Mouse (Mus musculus): ENCODE data around the gene Hmox2. TPM values are rescaled to one million over a fixed set of nuclear protein-coding genes. Genes with fewer than 3 reads are reported as not detected.
"Not testable (repeated sequence)": the region's sequence is repeated elsewhere in the genome, so short reads cannot be mapped to it uniquely, and the experiment has no call there.

Gene Hmox2
- 94.7 and 97.6 TPM in 2 replicates for polyA plus RNA-seq (2014; fragmentation: Nextera tagmentation; extraction: Ambion mirVana)

DNA sequence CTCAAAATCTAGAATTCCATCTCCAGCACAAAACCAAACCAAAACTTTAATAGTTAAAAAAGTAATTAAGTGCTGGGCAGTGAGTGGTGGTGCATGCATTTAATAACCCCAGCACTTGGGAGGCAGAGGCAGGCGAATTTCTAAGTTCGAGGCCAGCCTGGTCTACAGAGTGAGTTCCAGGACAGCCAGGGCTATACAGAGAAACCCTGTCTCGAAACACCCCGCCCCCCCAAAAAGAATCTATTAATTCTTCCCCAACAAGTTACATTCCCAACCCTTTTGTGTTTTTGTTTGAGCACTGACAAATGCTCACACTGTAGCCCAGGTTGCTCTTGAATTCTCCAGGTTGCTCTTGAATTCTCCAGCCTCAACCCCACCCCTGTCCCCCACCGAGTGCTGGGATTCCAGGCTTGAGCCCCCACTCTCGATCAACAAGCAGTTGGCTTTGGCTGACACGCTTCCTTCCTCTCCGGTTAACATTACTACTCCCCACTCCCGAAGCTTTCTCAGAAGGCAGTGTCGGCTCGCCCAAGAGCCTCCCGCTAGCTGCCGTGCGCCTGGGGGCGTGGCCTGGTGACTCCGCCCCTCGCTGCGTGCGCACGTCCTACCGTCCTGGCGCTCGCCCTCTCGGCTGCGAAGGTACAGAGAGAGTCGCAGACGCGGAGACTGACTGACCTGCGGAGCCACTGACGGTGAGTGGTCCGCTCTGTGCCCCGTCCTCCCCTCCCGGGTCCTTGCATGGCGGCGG, at the start of gene Hmox2:
Hmox2 (plus strand) TSS at position 582 of the 748 bp plus-strand sequence.
- ATAC-seq (replicated peaks; ENCODE audit: low FRiP score, low TSS enrichment, low read depth) (peak; percentile 96), DNase-seq (ENCODE audit: low spot score) (peak; percentile 96)
- Histone ChIP-seq H3K27ac (ENCODE audit: low read depth) (peak within 1 kb of the TSS; percentile 47), H3K9me3 (ENCODE audit: control insufficient read depth, low read length) (no peaks in the 10 kb centered on the region), H3K4me3 (ENCODE audit: low read depth, low read length) (peak within 1 kb of the TSS; percentile 93), H3K4me2 (ENCODE audit: low read length) (peak within 1 kb of the TSS; percentile 85), H3K27me3 (replicated peaks; ENCODE audit: control insufficient read depth, insufficient read depth, low read length) (no peaks in the 10 kb centered on the region), H3K9ac (ENCODE audit: low read length) (peak within 1 kb of the TSS; percentile 87), H3K36me3 (ENCODE audit: control insufficient read depth, insufficient read depth, low read length) (no peaks in the 10 kb centered on the region), H3K4me1 (replicated peaks; ENCODE audit: control insufficient read depth, insufficient read depth, low read length) (peaks cover 10% of the 10 kb centered on the region; the same call in 1 of the 2 replicates)
- WGBS: 5% methylated on average over 35 of the region's 35 CpGs

DNA sequence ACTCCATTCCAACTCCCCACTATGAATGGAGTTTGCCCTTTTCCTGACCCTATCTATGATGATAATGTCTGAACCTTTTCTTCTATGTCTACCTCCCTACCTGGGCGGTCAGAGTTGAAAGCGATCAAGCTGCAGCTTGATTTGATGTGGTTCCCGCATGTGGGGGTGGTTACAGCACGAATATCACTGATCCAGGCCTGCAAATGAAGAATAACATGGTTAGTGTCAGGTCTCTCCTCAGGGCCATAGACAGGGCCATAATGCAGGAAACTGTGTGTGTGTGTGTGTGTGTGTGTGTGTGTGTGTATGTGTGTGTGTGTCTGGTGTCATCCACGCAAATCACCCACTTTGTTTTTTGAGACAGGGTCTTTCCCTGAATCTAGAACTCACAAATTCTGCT, 49.3 kb upstream of the Hmox2 start:
- no peak overlapping the region for H3K9ac ChIP-seq (ENCODE audit: low read length)
- no peaks in the 10 kb centered on the region for H3K27me3 ChIP-seq (replicated peaks; ENCODE audit: control insufficient read depth, insufficient read depth, low read length)
- 93% methylated on average over 5 of the region's 5 CpGs for WGBS
- H3K9me3 ChIP-seq (ENCODE audit: control insufficient read depth, low read length): no peaks in the 10 kb centered on the region
- H3K27ac ChIP-seq (ENCODE audit: low read depth): no peak overlapping the region
- peaks cover 8% of the 10 kb centered on the region for H3K4me1 ChIP-seq (replicated peaks; ENCODE audit: control insufficient read depth, insufficient read depth, low read length)
- DNase-seq (ENCODE audit: low spot score) (no peak), ATAC-seq (replicated peaks; ENCODE audit: low FRiP score, low TSS enrichment, low read depth) (no peak)
- H3K36me3 ChIP-seq (ENCODE audit: control insufficient read depth, insufficient read depth, low read length): peaks cover 42% of the 10 kb centered on the region
- no peak overlapping the region for H3K4me2 ChIP-seq (ENCODE audit: low read length)
- H3K4me3 ChIP-seq (ENCODE audit: low read depth, low read length): no peak overlapping the region

GRCm38 (mm10) chr16:4678080-4678479, 48.1 kb upstream of the Hmox2 start:
- Histone ChIP-seq H3K9ac (ENCODE audit: low read length) (no peak overlapping the region), H3K4me1 (replicated peaks; ENCODE audit: control insufficient read depth, insufficient read depth, low read length) (peaks cover 8% of the 10 kb centered on the region), H3K27me3 (replicated peaks; ENCODE audit: control insufficient read depth, insufficient read depth, low read length) (no peaks in the 10 kb centered on the region), H3K9me3 (ENCODE audit: control insufficient read depth, low read length) (no peaks in the 10 kb centered on the region), H3K27ac (ENCODE audit: low read depth) (no peak overlapping the region), H3K4me2 (ENCODE audit: low read length) (no peak overlapping the region), H3K36me3 (ENCODE audit: control insufficient read depth, insufficient read depth, low read length) (peaks cover 35% of the 10 kb centered on the region), H3K4me3 (ENCODE audit: low read depth, low read length) (no peak overlapping the region)
- no peak for ATAC-seq (replicated peaks; ENCODE audit: low FRiP score, low TSS enrichment, low read depth)
- WGBS: 75% methylated on average over 5 of the region's 5 CpGs
- DNase-seq (ENCODE audit: low spot score): no peak

- Histone ChIP-seq H3K27me3 (replicated peaks; ENCODE audit: control insufficient read depth, insufficient read depth, low read length) (no peaks in the 10 kb centered on the region), H3K9me3 (ENCODE audit: control insufficient read depth, low read length) (no peaks in the 10 kb centered on the region), H3K4me3 (ENCODE audit: low read depth, low read length) (peak within 1 kb of the TSS; percentile 71), H3K36me3 (ENCODE audit: control insufficient read depth, insufficient read depth, low read length) (peaks cover 24% of the 10 kb centered on the region), H3K4me1 (replicated peaks; ENCODE audit: control insufficient read depth, insufficient read depth, low read length) (peaks cover 8% of the 10 kb centered on the region), H3K9ac (ENCODE audit: low read length) (peak within 1 kb of the TSS; percentile 55), H3K4me2 (ENCODE audit: low read length) (peak within 1 kb of the TSS; percentile 72), H3K27ac (ENCODE audit: low read depth) (peak within 1 kb of the TSS; percentile 51)
- DNase-seq (ENCODE audit: low spot score) (peak; percentile 89), ATAC-seq (replicated peaks; ENCODE audit: low FRiP score, low TSS enrichment, low read depth) (peak; percentile 88)
- under 1% methylated on average over 47 of the region's 47 CpGs for WGBS
These were observed 46.8 kb upstream of the Hmox2 start, which contains the start of gene Coro7 for GRCm38 (mm10) chr16:4679121-4680018. Coro7 (minus strand) TSS chr16:4679777.

- H3K27me3 ChIP-seq (replicated peaks; ENCODE audit: control insufficient read depth, insufficient read depth, low read length); H3K36me3 ChIP-seq (ENCODE audit: control insufficient read depth, insufficient read depth, low read length); H3K27ac ChIP-seq (ENCODE audit: low read depth); ATAC-seq (replicated peaks; ENCODE audit: low FRiP score, low TSS enrichment, low read depth); DNase-seq (ENCODE audit: low spot score); H3K9me3 ChIP-seq (ENCODE audit: control insufficient read depth, low read length); H3K4me3 ChIP-seq (ENCODE audit: low read depth, low read length); H3K4me2 ChIP-seq (ENCODE audit: low read length); H3K9ac ChIP-seq (ENCODE audit: low read length): not testable (repeated sequence)
- peaks cover 18% of the 10 kb centered on the region for H3K4me1 ChIP-seq (replicated peaks; ENCODE audit: control insufficient read depth, insufficient read depth, low read length)
- WGBS: 81% methylated on average over 3 of the region's 3 CpGs
These were observed 45.2 kb upstream of the Hmox2 start for GRCm38 (mm10) chr16:4680922-4681455.

- WGBS: 80% methylated on average over 4 of the region's 4 CpGs
- ATAC-seq (replicated peaks; ENCODE audit: low FRiP score, low TSS enrichment, low read depth): no peak
- peak overlapping the region; percentile 58; the same call in 1 of the 2 replicates for H3K4me2 ChIP-seq (ENCODE audit: low read length)
- H3K4me1 ChIP-seq (replicated peaks; ENCODE audit: control insufficient read depth, insufficient read depth, low read length): peaks cover 18% of the 10 kb centered on the region
- H3K9ac ChIP-seq (ENCODE audit: low read length): no peak overlapping the region
- no peaks in the 10 kb centered on the region for H3K9me3 ChIP-seq (ENCODE audit: control insufficient read depth, low read length)
- no peak for DNase-seq (ENCODE audit: low spot score)
- no peaks in the 10 kb centered on the region for H3K27me3 ChIP-seq (replicated peaks; ENCODE audit: control insufficient read depth, insufficient read depth, low read length)
- no peak overlapping the region for H3K4me3 ChIP-seq (ENCODE audit: low read depth, low read length)
- H3K27ac ChIP-seq (ENCODE audit: low read depth): no peak overlapping the region
- H3K36me3 ChIP-seq (ENCODE audit: control insufficient read depth, insufficient read depth, low read length): peaks cover 9% of the 10 kb centered on the region
These were observed 43.5 kb upstream of the Hmox2 start for GRCm38 (mm10) chr16:4682628-4683179.

DNA sequence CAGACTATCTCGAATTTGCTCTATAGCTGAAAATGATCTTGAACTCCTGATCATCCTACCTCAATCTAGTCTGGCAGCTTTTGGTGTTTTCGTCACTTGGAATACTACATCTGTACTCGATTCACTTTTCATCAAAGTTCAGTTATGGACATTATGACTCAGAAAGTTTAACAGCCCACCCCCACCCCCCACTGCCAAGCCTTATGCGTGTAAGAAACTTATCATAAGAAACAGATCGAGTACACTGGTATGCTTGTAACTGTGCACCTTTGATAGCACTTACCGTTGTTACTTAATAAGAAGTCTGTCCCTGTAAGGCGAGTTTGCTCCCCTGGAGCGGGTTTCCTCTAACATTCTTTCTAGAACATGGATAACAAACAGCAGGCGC, 43.0 kb upstream of the Hmox2 start:
- peak overlapping the region; percentile 64 for H3K9ac ChIP-seq (ENCODE audit: low read length)
- H3K9me3 ChIP-seq (ENCODE audit: control insufficient read depth, low read length): no peaks in the 10 kb centered on the region
- ATAC-seq (replicated peaks; ENCODE audit: low FRiP score, low TSS enrichment, low read depth) (no peak), DNase-seq (ENCODE audit: low spot score) (no peak)
- H3K27ac ChIP-seq (ENCODE audit: low read depth): peak overlapping the region; percentile 47; the same call in 1 of the 2 replicates
- peak overlapping the region; percentile 84 for H3K4me3 ChIP-seq (ENCODE audit: low read depth, low read length)
- H3K36me3 ChIP-seq (ENCODE audit: control insufficient read depth, insufficient read depth, low read length): peaks cover 14% of the 10 kb centered on the region
- no peaks in the 10 kb centered on the region for H3K27me3 ChIP-seq (replicated peaks; ENCODE audit: control insufficient read depth, insufficient read depth, low read length)
- H3K4me1 ChIP-seq (replicated peaks; ENCODE audit: control insufficient read depth, insufficient read depth, low read length): peaks cover 18% of the 10 kb centered on the region
- WGBS: 27% methylated on average over 9 of the region's 9 CpGs
- H3K4me2 ChIP-seq (ENCODE audit: low read length): peak overlapping the region; percentile 58

Measured in intestine, embryonic 14.5 days (tissue).